Mouse (Mus musculus) heart, adult 11 months (tissue): ENCODE data around the gene Nat8f6.
A peak's percentile ranks its signal among the peaks of the same experiment; 100 is the strongest.
"Not testable (repeated sequence)": the region's sequence is repeated elsewhere in the genome, so short reads cannot be mapped to it uniquely, and the experiment has no call there.

Experiments
- DNase-seq: peaks from one replicate; pipeline ENCODE4 v3.0.0; 2022

Nat8f6 gene

DNA sequence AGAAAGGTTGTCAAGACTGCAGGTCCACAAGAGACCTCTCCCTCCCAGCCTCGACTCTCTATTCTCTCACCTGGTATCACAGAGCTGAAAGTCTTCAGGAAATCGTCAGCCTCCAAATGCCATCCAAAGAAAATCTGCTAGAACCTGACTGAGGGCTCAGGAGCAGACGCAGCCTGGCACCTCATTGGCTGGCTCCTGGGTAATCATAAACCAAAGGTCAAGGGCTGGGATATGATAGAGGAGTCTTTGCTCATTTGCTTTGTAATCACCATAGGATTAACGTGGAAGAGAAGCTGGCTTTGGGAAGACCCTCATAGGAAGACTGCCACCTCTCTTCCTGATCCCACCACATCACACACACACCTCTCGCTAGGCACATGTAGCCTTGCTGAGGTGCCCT, at the start of gene Nat8f6, which contains the start of gene Nat8f5:
TSS of gene Nat8f6 (minus strand) at position 118 of the 400 bp plus-strand sequence.
TSS of gene Nat8f5 (minus strand) at position 136 of the 400 bp plus-strand sequence.
- peak; percentile 61 for DNase-seq

DNA sequence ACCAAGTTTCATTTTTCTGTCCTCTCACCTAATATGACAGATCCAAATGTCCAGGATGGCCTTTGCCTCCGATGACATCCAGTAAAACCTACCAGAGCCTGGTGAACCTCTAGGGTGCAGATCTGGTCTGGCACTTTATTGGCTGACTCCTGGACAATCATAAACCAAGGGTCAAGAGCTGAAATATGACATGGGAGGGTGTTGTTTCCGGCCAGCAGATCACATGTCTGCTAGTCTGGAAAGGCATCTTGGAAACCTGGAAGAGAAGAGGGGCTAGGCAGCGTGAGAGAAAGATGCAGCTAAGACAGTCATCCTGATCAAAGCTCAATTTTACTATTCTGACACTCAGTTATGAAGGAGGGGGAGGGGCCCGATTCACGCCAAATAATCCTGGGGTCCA, 48.3 kb upstream of the Nat8f6 start, which contains the start of gene Nat8f2:
TSS of gene Nat8f2 (minus strand) at position 153 of the 400 bp plus-strand sequence.
- DNase-seq, result peak; percentile 89

DNA sequence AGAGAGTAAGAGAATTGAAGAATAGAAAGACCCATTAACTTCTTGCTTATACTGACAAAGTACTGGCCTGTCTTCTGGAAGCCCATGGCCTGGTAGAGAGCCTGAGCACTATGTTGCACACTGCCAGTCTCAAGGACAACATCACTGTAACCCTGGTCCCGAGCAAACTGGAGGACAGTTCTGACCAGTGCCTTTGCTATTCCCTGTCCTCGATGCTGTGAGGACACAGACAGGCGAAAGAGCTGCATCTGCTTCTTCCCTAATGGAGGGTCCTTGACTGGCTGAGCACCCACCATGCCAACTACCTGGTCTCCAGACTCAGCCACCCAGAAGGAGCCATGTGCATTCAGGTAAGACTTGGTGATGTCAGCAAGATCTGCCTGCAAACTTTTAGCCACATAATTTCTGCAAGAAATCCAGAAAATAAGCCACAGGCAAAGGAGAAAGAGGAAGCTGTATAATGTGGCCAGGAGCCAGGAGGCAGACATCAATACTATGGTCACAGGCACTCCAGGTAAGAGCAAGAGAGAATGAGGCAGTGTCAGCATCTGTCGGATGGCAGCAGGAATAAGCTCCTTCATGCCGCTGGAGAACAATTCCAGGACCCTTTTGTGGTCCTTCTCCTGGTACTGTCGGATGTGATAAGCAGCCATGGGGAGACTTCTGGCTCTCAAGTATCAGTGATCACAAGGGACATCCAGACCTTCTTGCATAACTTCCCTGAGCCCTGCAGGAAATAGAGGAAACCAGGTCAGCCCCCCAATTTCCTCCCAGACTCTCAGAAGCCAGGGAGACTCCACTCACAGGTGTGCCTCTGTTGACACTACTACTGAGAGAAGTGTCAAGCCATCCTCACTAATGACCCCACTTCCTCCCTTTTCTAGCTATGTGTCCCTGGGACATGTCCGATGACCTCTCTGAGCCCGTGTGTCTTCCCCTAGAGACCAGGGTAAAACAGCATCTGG, 47.3 kb upstream of the Nat8f6 start:
- peak; percentile 90 for DNase-seq

DNA sequence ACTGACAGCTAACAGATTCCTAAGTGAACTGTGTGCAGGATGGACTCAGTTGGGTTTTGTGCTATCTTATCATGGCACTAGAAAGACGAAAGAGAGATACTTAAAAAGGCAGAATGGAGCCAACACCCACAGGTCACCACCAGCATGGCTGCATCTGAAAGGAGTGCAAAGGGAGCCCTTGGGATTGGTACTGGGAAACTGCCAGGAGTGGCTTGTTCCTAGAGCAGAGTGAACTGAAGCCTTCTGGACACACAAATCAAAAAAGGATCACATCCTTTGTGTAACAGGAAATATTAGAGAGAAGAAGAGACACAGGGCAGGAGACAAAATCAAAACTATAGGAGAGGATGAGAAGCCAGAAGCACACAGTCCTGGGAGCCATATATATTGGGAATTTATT, 46.2 kb upstream of the Nat8f6 start:
- peak; percentile 48 for DNase-seq

DNA sequence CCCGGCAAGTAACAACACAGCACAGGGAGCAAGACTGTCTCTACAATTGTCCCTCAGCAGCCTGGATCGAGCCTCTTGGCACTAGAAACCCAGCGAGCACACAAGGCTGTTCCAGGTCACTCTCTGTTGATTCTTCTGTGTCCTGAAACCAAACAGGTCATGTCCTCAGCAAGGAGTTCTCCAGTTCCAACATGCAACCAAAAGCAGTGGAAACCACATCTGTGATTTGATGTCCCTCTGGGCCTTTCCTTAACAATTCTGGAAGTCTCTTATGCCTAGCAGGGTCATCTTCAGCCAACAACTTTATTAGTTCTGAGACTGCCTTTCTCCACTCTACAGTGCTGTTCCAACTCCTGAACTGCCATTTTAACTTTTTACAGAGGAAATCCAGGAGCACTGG, 45.4 kb upstream of the Nat8f6 start:
- DNase-seq, result peak; percentile 91

DNA sequence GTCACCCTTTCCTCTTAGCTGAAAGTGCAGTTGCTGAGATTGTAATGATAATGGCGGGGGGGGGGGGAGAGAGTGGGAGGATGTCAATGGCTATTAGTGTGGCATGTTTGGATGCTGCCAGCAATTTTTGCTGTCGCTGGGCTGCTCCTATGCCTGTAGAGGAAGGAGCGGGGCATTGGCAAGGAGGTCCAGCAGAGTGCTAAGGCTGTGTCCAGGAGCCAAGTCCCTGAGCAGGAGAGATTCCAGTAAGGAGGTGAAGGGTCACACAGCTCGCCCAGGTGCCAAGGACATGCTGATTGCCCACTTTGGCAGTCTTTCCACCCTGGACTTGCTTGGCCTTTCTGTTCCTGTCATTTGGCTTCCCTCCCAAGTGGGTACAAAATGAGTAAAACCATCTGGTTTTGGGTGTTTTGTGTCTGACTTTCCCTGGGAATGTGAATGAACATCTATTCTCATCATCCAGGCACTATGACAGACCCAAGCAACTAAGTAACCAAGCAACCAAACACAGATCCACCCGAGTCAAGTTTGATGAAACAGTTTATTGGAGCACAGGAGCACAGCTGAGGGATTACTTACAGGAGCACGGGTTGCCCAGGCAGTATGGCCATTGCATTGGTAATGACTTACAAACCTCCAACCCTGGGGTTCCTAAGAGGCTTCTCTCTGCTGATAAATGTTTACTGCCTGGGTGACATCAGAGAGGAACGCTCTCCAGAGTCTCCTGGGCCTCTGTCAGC, 44.3 kb upstream of the Nat8f6 start:
- peak; percentile 86 for DNase-seq

DNA sequence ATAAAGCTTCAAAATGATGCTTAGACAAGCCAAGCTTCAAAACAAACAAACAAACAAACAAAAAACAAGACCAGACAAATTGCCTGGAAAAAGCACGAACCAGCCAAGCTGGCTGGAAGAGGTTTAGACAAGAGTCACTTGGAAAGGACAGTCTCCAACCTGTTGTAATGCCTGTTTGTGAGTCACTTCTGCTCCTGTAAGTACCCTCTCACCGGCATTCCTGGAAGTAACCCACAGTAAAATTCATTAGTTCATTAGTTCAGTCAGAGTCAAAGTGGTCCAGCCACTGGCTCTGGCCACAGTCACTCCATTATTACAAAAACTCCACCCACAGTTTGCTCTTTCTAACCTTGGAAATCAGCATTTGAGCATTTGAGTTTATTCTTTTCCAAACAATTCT, 43.1 kb upstream of the Nat8f6 start:
- peak; percentile 60 for DNase-seq

DNA sequence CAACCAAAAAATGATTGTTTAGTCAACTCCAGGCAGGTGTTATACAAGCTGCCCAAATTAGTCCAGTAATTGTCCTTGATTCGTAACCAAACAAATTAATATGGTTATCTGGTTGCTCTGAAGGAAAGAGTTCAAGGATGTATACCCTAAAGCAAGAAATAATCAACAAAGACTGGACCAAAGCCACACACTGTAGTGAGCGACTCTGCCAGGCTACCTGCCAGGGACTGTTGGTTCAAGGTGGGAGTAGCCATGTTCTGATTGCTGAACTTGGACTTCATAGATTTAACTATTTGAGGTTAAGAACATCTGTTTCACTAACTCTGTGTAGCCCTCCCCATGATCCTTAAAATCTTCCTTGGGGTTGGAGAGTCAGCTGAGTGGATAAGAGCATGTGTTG, 42.4 kb upstream of the Nat8f6 start:
- peak; percentile 41 for DNase-seq

DNA sequence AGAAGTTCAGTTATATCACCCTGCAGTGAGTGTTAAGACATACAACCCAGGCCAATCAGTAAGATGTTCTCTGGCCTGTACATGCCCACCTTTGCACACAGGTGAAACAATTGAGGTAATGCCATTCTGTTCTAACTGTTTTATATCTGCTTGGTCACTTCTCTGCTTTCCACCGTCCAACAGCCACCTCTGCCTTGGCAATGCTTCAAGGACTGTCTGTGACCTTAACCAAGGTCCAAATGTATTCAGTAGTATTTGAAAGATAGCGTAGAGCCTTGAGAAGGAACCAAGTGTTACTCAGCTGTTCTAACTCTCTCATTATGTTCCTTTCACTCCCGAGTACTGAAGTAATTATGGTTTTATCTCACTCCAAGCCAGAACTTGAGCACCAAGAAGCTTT, 41.8 kb upstream of the Nat8f6 start:
- peak; percentile 85 for DNase-seq

DNA sequence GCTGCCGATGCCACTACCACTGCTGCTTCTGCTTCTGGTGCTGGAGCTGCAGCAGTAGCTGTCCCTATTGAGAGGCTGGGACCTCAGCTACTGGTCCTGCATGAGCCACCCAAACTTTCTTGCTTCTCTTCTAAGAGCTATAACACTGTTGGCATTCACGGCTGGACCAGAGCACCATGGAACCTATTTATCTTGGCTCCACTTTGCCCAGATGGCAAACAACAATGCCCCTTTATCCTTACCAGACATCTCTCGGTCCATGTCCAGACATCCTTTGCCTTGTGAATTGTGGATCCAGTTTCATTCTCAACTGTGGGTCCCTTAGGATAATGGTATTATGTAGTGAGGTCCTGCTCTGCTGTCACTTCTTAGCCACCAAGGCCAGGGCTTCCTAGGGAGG, 40.5 kb upstream of the Nat8f6 start:
- peak; percentile 78 for DNase-seq

DNA sequence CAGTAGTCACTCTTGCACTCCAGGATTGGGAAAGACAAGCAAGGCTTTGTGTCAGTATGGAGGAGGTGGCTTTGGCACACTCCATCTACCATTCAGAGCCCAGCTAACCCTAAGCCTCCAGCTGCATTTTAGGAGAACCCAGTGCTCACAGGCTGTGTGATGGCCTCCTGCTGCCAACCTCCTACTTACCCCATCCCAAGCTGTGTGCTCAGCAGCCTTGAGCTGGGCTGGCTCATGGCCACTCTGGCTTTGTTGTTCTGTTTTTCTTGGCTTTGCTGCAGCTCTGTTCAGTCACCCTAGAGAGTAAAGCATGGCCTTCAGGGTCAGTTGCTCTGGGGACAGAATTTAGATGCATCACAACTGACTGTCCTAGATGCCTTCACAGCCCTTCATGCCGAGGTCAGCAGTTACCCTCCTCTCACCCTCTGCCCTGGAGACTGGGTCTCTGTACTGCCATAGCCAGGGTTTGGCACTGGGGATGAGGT, 35.5 kb upstream of the Nat8f6 start:
- DNase-seq, result peak; percentile 99

DNA sequence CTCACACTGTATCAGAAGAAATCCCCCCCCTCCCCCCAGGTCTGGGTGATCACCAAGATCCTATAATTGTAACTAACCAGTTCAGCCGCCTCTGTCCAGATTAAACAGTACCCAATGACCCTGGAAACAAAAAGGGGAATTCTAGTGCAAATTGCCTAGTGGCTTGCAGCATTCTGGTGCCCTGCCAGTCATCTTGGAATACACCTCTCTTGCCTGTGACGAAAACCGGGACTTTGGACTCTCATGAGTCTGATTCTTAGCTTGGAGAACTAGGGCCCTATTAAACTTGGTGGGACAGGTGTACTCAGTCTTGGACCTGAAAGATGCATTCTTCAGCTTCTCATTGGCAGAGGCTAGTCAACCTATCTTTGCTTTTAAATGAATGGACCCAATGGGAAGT, 32.7 kb upstream of the Nat8f6 start:
- DNase-seq, result no peak

DNA sequence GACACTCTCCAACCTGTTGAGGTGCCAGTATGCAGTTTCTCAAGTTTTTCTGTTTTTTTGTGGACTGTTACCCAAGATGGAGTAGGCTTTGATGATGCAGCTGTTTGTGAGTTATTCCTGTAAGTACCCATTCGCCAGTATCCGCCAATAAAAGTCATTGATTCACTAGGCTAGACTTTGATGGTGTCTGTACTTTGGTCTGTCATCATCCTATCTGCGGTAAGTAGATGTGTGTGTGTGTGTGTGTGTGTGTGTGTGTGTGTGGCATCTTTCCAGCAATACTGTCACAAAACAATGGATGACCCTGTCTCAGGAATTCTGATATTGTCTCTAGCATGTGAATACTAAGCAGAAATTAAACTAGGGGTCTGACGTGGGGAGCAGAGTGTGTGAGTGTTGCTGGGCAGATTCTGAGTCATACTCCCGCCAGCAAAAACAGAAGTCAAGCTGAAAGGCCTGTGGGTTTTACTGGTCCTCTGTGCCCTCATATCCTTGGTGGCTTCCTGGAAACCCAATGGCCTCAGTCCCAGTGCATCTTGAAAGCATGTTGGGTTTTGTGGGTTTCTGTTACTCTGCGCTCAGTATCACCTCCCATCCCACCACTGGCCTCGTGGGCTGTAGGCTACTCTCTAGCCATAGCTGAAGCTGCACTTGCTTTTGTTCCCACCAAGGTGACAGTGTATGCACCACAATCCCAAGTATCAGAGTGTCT, 30.5 kb upstream of the Nat8f6 start:
- no peak for DNase-seq

DNA sequence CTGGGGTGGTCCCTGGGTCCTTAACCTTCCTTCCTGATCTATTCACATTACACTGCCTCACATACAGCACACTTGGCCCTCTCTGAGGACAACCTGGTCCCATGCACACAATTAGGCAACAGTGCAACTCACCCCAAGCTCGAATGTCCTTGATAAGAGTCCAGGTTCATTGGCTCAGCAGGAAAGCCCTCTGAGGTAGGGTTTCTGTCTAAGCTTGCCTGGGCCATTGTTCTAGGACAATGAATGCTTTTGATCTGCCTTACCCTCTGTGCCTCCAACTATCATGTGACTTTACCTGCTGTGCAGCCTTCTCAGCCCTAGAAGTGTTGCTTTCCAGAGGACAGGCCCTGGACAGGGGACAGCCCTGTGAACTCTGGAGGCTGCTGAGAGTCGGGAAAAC, 28.5 kb upstream of the Nat8f6 start:
- DNase-seq, result no peak

DNA sequence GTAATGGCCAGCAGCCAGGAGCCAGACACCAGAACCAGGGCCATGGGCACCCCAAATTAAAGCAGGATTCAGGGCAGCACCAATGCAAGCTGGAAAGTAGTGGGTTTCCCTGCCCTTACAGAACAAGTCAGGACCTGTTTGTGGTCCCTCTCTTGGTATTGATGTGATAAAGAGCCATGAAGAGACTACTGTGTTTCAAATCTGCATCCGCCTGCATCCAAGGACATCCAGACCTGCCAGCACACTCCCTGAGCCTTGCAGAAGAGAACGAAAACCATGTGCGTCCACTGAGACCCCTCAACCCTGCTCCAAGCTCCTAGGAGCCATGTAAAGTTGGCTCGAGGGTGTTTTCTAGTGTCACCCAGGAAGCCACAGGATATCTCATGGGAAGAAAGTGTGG, 27.4 kb upstream of the Nat8f6 start:
- DNase-seq, result no peak

DNA sequence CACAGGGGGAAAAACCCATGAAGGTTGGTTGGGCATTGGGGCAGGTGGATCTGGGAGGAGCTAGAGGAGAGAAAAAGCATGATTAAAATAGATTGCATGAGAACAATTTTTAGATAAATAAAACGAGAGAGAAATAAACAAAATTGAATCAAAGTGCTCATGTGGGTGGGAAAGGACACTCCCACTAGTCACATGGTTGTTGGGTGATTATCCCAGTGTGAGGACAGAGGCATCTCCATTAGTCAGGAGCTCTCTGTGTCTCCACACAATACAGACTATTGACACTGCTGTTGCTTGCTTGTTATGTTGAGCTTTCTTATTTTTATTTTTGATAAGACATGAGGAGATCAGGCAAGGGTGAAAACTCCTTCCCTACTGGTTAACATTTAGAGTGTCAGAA, 26.2 kb upstream of the Nat8f6 start:
- DNase-seq, result no peak

DNA sequence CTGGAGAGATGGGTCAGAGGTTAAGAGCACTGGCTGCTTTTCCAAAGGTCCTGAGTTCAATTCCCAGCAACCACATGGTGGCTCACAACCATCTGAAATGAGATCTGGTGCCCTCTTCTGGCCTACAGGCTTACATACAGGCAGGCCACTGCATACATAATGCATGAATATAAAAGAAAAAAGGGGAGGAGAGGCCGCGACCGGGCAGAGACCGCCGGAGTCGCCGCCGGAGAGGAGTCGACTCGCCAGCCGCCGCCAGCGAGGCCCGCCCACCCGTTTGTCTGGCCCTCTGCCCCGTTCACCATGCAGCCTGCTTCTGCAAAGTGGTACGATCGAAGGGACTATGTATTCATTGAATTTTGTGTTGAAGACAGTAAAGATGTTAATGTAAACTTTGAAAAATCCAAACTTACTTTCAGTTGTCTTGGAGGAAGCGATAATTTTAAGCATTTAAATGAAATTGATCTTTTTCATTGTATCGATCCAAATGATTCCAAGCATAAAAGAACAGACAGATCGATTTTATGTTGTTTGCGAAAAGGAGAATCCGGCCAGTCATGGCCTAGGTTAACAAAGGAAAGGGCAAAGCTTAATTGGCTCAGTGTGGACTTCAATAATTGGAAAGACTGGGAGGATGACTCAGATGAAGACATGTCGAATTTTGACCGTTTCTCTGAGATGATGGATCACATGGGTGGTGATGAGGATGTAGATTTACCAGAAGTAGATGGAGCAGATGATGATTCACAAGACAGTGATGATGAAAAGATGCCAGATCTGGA, 23.1 kb upstream of the Nat8f6 start:
- not testable (repeated sequence) for DNase-seq

DNA sequence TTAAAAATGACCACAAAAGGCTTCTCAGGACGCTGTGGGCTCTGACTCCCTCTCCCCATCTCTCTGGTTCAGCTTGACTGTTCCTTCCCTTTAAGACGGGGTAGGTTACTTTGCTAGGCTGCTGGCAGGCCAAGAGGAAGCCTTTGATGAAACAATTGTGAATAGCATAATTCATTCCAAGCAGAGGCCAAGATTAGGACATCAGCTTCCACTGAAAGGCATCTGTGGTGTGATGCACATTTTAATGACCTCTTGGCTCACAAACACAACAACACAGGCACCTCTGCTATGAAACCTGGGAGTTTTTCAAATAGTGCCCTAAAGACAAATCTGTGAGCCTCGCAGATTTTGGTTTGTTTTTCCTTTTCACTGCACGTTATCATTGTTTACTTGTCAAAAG, 19.2 kb upstream of the Nat8f6 start:
- DNase-seq, result no peak

DNA sequence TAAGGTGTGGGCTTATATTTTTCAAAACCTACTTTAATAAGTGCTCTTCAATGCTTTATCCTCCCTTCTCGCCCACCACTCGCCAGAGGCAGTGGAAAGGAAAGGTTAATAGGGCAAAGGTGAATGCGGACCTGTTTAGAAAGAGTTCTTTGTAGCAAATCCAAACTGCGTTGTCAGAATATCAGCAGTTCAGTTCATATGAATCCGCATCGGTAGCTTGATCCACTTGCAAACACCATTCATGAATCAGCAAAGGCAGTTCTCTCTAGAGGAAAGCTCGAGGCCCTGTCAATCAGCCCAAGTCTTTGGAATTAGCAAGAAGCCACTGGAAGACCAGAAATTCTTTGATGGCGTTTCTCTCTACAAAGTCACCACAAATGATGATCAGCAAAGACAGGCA, 17.9 kb upstream of the Nat8f6 start:
- DNase-seq, result no peak

DNA sequence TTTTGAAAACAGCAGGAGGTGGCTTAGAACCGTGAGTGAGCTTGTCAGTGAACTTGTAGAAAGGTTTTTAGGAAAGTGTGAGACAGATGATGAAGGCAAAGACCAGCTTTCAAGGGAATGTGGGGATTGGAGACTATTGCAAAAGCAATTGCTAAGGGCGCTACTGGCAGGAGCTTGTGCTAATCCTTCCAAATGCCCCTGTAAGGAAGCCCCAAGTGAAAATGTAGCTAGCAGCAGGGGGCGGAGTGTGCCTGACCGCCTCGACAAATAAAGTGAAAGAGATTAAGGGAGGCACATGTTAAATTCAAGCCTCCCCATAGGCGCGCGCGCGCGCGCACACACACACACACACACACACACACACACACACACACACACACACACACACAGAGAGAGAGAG, 16.6 kb upstream of the Nat8f6 start:
- DNase-seq, result peak; percentile 94

DNA sequence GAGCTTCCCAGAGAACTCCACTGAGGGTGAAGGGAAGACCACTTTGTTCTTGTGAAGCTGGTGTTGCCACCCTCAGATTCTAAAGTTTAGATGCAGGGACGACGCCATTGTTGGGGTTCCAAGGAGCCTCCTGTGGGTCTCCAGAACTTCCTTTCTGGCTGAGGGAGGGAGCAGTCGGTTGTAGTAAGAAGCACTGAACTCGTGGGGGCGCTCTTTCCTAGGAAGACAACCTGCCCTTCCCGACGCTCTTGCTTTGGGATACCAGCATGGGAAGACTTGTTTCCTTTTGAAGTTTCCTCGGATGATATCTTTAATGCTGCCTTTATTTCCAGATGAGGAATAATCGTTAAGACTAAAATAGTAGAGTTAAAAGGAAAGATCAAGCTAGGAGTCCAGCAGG, 16.1 kb upstream of the Nat8f6 start:
- not testable (repeated sequence) for DNase-seq

DNA sequence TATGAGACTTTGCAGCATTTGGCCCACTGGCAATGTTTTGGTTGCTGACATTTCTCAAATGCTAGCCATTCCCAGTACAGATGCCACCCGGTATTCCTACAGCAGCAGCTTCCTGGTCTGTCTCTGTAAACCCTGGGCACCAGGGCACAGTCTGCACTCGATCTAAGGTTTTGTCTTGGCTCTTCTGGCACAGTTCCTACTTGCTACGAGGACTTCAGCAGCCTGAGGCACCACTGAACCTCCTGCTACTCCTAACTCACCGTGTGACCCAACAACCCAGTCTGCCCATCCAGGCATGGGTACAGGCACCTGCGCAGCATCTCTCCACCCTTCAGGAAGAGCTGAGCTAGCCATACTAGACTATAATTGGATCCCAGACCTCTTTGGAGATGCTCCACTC, 15.3 kb upstream of the Nat8f6 start:
- not testable (repeated sequence) for DNase-seq
